Mouse (Mus musculus): Measurements from ENCODE around the gene Gsap.
"Not testable (repeated sequence)": the region's sequence is repeated elsewhere in the genome, so short reads cannot be mapped to it uniquely, and the experiment has no call there.

Gsap gene

DNA sequence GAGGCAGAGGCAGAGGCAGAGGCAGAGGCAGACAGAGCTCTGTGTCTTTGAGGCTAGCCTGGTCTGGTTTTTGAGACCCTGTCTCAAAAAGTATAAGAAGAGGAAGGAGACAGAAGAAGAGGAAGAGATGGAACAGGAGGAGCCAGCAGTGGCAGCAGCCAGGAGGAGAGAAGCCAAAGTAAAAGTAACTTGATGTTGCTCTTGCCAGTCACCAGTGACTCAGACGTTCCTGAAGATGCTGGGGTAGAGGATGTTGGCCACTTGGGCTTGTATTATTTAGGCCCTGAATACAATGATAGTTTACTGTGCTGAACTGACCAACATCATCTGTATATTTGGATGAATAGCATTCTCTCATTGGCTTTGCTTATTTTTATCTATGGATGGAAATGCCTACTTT lies 142.5 kb downstream of the Gsap start:
- no peak for DNase-seq (ENCODE audit: low spot score)

DNA sequence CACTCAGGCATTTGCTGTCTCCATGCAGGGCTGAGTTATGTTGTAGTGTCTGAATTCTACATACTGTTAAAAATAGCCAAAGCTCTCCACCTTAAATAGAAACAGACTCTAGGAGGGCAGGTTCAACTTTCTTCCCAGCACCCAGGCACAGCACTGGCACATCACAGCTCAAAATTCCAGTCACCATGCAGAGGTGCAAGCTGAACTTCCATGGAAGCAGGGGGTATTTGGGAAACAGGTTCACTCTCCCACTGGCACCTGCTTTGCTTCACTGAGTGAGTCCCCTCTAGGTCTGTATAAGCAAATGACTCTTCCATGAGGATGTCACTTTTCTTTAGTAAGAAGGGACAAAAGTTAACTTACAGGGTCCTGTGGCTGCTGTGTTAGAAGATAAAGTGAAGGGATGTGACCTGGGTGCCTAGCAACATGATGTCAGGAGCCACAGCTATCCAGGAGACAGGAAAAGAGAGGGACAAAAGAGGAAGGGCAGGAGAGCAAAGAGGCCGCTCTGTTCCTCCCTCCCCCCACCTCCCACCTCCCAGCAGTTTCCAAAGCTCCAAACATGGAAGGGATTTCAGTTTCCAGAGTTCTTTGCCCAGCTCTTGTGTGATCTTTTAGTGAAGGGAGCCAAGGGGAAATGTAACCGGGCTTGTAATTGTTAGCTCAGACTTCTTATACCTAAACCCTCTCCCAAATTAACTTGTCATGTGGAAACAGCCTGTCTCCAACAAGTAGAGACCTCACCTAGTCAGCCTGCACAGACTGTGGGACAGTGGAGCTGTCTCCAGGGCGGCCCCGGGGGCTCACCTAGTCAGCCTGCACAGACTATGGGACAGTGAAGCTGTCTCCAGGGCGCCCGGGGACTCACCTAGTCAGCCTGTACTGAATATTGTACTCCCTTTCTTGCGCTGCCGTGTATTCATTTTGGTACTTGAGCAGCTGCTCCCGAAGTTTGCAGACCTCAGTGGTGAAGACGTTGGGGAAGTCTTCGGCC lies 143.9 kb downstream of the Gsap start:
- DNase-seq (ENCODE audit: low spot score) = no peak

DNA sequence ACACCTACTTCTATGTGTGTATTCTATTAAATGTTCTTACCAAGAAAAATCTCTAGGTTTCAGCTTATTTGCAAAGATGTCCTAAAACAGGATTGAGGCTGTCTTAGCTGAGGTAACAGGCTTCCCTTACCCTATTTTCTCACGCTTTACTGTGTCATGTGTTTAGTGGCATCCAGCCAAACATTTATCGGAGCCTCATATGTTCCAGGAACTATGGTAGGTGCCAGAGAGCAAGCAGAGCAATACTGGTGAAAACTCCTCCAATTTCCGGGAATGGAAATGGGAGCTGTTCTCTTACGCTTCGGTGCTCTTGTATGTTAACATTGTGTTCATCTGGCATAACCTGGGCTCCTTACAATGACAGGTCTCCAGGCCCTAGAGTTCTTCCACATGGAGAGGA lies 145.6 kb downstream of the Gsap start:
- no peak for DNase-seq (ENCODE audit: low spot score)

DNA sequence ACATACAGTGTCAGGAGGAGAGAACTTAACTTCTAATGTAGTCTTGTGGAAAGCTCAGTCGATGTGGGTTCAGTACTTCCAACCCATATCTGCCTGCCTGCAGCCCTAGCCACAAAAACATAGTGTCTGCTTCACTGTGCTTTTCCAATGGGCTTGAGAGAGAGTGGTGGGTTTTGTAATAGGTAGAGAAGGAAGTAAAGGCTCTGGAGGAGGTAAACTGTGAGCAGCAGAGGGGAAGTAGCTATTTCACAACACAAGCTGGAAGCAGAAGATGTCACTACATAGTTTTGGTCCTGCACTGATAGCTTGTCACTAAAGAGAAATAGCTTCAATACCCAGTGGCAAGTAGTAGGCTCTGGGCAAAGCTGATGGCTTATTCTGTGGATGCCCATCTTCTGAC lies 146.1 kb downstream of the Gsap start:
- no peak for DNase-seq (ENCODE audit: low spot score)

DNA sequence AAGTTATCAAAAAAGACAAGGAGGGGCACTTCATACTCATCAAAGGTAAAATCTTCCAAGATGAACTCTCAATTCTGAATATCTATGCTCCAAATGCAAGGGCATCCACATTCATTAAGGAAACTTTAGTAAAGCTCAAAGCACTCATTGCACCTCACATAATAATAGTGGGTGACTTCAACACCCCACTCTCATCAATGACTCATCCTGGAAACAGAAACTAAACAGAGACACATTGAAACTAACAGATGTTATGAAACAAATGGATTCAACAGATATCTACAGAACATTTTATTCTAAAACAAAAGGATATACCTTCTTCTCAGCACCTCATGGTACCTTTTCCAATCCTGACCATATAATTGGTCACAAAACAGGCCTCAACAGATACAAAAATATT lies 156.2 kb downstream of the Gsap start:
- not testable (repeated sequence) for DNase-seq (ENCODE audit: low spot score)

DNA sequence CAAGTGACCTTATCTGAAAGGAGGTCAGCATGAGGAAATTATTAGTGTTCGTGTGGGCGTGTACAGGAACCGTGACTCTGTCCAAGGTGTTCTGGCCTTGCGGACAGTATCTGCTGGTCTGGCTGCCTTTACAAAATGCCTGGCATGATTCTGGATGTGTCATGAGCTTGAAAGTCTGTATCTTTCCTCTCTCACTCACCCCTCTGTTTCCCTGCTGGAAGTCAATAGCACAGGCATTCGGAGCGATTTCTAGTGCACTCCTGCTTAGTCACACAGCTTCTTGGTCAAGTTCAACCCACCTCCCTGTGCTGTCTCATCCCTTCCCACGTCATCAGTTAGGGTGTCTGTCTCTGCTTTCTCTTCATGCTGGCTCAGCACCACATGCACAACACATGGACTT lies 162.3 kb downstream of the Gsap start:
- no peak for DNase-seq (ENCODE audit: low spot score)

DNA sequence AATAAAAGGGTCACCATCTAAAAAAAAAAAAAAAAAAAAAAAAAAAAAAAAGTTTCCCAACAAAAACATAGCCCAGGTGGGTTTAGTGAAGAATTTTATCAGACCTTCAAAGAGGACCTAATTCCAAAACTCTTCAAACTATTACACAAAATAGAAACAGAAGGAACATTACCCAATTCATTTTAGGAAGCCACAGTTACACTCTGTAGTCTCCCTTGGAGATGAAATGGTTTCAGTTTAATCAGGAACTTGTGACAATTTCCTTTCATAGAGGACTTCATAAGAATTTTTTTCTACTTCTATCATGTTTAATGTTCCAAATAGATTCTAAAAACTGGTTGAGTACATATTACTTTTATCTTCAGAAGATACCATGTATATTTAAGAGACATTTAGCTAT lies 165.6 kb downstream of the Gsap start:
- DNase-seq (ENCODE audit: low spot score) = no peak

DNA sequence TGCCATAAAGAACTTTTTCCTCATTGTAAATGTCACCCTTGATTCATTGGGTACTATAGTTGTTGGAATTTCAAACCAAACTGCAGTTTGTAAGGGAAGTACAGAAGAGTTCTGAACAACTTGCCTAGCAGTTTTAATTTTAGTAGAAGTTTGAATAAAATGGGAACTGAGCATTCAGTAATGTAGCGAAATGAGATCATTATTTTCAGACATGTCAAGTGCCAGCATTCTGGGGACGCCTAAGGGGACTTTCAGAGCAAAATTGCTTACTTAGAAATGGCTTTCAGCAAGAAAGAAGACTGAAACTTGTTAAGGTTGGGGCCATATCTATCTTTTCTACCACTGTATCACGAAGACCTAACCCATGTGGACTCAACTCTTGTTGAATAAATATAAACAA lies 172.6 kb downstream of the Gsap start:
- DNase-seq (ENCODE audit: low spot score) = no peak

DNA sequence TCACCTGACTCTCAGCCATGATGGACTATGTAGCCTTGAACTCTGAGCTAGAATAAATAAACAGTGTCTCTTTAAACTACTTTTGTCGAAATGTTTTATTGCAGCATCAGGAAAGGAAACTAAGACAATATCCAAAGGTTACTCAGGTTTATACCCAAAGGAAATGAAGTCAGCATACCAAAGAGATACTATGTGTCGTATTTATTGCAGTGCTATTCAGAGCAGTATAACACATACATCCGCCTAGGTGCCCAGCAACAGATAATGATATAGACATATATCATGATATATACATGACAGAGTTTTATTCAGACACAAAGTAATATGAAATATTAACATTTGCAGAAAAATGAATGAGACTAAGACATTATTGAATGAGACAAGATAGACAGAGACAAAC lies 177.3 kb downstream of the Gsap start:
- DNase-seq (ENCODE audit: low spot score) = no peak

All from c-Kit-positive CD71-positive TER-119-positive erythroid progenitor cells, embryonic 14.5 days (primary cell).